Mouse (Mus musculus): ENCODE measurements around the gene Cox10. TPM values are rescaled to one million over a fixed set of nuclear protein-coding genes. Genes with fewer than 3 reads are reported as not detected.
A peak's percentile ranks its signal among the peaks of the same experiment; 100 is the strongest.
"Not testable (repeated sequence)": the region's sequence is repeated elsewhere in the genome, so short reads cannot be mapped to it uniquely, and the experiment has no call there.

Gene Cox10
- total RNA-seq (2017), result 7.0 to 21.0 TPM (median 18.6 TPM) in 3 replicates

DNA sequence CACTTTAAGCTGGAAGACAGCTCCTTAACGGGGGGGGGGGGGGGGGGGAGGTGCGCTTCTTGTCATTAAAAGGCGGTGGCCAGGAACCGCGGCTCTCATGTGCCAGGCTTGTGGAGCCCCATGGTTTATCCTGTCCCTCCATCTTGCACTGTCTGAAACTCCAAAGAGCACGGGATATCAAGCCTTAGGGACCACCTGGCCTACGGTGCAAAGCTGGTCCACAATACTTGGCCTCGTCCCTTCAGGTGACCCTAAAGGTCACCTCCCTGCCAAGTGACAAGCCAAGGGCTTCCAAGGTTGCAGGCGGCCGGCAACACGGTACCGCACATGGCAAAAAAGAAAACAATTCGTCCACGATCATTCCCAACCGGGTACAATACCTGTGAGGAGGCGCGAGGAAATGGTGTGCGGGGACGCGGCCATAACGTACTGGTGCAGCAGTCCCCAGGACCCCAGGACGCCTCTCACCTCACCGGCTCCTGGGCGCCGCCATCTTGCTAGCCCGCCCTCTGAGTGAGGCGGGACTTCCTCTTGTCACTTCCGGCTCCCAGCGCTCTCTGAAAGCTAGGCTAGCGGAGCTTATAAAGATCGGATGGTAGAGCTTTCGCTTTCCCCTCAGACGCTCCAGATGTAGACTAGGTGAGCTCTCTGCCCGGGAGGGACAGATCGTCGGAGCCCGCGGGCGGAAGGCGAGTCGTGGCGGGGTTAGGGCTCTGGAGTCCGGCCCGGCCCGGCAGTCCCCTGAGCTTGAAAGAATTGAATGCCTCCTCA is at the start of gene Cox10:
Cox10 (minus strand) TSS at position 513 of the 771 bp plus-strand sequence.
- peak; percentile 98 for ATAC-seq (replicated peaks; ENCODE audit: insufficient number of reproducible peaks, low FRiP score, low TSS enrichment, poor library complexity, severe bottlenecking)

DNA sequence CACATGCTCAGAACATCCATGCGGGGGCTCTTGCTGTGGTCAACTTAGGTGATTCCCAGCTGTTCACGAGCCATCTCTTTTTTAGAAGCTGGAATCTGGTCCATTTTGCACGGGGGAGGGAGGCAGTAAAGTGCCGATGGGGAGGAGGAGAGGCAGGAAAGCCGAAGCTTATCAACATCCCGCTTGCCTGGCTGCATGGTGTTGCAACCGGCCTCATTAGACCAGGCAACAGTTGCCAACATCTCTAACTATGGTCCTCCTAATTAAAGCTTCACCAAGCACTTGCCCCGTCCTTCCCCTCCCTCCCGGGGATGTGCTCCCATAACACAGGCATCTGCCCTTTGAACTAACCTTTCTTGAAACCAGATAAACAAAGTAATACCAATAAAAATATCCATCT is 48.7 kb upstream of the Cox10 start:
- no peak for ATAC-seq (replicated peaks; ENCODE audit: insufficient number of reproducible peaks, low FRiP score, low TSS enrichment, poor library complexity, severe bottlenecking)

DNA sequence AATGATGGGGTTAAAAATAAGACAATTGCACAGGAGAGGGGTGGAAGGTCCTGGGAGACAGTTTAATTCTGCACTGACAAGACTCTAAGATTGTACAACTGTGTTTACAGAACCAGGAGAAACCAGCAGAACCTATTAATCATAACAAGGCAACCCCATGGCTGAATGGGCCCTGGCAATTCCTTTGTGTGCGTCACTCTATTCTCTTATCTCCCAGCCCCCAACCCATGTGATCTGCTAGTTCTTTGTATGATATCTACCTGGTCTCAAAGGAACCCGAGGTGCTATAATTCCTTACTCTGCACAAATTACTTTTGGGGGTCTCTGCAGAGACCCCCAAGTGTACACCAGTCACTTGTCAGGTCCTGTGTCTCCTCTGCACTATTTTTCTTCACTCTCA is 46.2 kb upstream of the Cox10 start:
- no peak for ATAC-seq (replicated peaks; ENCODE audit: insufficient number of reproducible peaks, low FRiP score, low TSS enrichment, poor library complexity, severe bottlenecking)

DNA sequence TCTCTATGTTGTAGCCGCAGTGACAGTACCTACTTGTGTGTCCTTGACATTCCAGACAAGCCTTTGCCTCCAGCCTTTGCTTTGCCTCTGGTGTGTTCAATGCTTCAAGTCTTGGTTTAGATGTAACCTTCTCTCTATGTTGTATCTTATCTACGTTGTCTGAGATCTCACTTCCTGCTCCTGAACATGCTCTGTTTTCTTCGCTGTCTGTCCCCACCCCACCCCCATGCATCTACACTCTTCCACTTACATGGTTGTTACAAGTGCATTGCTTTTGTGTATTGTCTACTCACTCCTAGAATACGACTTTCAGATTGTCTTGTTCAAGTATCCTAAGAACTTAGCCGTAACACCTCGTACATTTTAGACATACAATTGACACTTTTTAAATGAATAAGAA is 43.9 kb upstream of the Cox10 start:
- ATAC-seq (replicated peaks; ENCODE audit: insufficient number of reproducible peaks, low FRiP score, low TSS enrichment, poor library complexity, severe bottlenecking), result not testable (repeated sequence)

DNA sequence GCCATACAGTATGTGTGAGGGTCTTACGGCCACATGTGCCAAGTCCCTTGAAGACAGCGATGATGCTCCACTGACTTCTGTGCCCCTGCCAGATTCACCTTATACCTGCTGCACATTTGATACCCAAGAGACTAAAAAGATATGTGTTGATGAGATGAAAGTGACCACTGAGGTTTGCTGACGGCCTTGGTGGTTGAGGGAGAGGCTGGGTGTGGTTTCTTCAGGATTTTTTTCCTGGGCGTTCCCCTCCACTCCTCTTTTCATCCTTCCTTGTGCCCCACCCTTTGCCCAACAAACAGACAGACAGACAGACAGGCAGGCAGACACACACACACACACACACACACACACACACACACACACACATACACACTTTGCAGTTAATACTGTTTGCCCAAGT is 37.4 kb upstream of the Cox10 start:
- ATAC-seq (replicated peaks; ENCODE audit: insufficient number of reproducible peaks, low FRiP score, low TSS enrichment, poor library complexity, severe bottlenecking), result no peak

DNA sequence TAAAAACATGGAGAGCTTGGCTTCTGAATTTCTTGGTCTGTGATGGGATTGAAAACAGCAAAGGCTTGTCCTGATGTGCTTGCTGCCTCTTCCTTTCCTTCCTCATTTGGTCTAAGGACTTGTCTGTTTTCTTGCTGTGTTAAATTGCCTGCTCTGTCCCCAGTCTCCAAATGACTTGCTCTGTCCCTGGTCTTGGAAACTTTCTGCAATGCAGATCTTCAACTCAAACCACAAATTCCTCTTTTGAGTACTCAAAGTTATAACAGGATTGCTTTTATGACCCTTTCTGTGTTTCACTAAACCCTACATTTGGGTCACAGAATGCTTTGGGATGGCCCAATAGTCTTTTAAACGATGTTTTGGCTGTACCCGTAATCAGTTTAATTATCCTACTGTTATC is 36.6 kb upstream of the Cox10 start:
- no peak for ATAC-seq (replicated peaks; ENCODE audit: insufficient number of reproducible peaks, low FRiP score, low TSS enrichment, poor library complexity, severe bottlenecking)

DNA sequence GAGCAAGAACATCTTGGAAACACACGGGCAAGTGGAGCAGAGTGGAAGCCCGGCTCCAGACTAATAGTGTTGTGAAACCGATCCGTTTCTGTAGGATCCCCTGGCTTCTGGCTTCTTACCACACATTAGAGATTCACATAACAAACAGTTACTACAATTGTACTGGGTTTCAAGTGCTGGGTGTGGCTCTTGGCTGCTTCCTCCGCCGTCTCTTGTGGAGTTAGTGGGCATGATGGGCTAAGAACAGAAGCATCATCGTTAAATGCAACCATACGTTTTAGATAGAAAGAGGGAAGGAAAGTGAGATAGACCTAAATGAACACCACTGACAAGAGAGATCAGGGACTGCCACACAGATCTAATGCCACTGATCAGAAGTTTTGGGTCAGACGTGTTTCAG is 35.8 kb upstream of the Cox10 start:
- no peak for ATAC-seq (replicated peaks; ENCODE audit: insufficient number of reproducible peaks, low FRiP score, low TSS enrichment, poor library complexity, severe bottlenecking)

DNA sequence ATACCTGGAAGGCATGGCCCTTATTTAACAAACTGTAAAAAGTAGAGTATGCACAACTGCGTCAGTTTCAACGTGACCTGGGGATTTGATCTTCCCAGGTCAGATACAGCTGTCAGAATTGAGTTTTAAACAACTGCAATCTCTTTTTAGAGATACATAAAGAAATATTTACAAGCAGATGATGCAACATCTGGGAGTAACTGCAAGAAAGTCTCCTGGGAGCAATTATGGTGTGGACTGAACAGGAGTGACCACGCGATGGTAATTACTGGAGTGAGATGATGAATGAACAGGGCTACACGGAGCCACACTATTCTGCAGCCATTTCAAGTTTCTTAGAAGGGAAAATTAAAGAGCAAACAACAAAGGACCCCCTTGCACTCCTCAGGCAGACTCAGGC is 20.8 kb upstream of the Cox10 start:
- no peak for ATAC-seq (replicated peaks; ENCODE audit: insufficient number of reproducible peaks, low FRiP score, low TSS enrichment, poor library complexity, severe bottlenecking)

DNA sequence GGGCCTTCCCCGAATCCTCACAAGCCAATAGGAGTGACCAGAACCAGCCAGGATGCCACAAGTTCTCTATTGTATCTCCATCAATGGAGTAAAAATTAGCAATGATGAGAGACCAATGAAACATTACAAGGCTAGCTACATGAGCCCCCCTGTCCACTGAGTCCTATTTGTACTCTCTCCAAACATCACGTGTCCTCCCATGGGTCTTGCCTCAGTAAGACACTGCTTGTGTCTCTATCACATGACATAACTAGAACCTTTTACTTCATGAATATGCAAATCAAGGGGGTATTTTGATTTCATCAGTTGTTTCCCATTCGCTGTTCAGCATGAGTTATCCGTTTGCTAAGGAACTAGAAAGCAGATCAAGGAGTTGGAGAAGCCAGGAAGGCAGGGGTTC is 13.8 kb upstream of the Cox10 start:
- ATAC-seq (replicated peaks; ENCODE audit: insufficient number of reproducible peaks, low FRiP score, low TSS enrichment, poor library complexity, severe bottlenecking), result no peak

DNA sequence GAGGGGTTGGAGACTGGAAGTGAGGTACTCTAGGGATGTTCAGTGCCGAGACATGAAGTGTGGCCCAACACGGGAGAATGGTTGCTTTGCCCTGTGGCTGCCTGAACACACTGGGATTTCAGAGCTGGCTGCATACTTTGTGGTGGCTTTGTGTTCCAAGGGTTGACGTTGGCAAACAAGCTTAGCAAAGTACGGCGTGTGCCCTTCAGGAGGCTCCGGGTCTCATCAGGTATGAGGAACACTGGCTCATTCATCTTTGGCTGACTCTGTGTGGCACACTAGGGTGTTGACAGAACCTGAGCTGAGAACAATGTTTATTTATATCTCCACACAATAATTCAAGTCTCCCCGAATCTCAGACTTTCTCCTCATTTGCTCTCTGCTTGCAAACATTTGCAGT is 11.9 kb upstream of the Cox10 start:
- ATAC-seq (replicated peaks; ENCODE audit: insufficient number of reproducible peaks, low FRiP score, low TSS enrichment, poor library complexity, severe bottlenecking), result no peak

DNA sequence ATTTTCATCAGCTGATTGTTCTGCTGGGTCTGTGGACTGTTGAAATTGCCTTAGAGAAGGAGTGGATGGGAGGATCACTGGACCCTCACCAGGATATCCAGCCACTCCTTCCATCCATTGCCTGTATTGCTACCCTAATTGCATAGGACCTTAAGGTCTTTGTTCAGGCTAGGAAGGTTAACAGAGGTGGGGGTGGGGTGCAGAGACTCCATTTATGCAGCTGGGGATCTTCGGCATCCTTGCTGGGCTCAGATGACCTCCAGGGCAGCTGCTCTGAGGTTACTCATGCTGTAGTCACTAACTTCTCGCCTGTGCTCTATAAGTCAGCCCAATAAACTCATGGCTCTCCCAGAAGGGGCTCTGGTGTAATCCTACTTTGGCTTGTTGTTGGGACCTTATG is 10.4 kb upstream of the Cox10 start:
- no peak for ATAC-seq (replicated peaks; ENCODE audit: insufficient number of reproducible peaks, low FRiP score, low TSS enrichment, poor library complexity, severe bottlenecking)

DNA sequence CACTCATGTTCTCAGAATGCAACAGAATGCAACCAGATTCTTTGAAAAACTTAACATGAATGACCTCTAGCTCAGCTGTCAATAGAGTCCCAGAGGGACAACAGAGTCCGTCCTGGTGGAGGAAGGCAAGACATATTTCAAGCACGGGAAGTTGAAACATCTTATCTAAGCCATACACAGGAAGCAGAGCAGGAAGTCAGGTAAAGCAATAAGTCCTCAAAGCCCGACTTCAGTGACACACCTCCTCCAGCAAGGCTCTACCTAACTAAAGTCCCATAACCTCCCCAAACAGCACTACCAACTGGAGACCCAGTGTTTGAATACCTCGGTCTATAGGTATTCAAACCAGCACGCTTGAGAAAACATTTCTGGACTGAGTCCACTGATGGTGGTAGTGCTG is 6.6 kb upstream of the Cox10 start:
- no peak for ATAC-seq (replicated peaks; ENCODE audit: insufficient number of reproducible peaks, low FRiP score, low TSS enrichment, poor library complexity, severe bottlenecking)

DNA sequence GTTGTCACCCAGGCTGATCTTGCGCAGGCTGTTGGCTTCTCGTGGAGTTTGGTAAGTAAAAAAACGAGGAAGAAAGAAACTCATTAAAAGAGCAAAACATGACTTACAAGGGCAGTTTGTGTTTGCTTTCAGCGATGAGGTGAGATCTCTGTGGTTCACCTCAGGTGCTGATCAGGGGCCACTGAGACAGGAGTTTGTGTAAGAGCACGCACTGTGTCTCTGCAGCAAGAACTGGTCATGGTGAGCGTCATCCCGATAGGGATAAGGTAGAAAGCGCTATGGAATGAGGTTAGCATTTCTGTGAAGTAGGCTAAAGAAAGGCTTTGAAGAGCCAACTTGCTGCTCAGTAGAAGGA is 436 bp upstream of the Cox10 start:
- no peak for ATAC-seq (replicated peaks; ENCODE audit: insufficient number of reproducible peaks, low FRiP score, low TSS enrichment, poor library complexity, severe bottlenecking)

DNA sequence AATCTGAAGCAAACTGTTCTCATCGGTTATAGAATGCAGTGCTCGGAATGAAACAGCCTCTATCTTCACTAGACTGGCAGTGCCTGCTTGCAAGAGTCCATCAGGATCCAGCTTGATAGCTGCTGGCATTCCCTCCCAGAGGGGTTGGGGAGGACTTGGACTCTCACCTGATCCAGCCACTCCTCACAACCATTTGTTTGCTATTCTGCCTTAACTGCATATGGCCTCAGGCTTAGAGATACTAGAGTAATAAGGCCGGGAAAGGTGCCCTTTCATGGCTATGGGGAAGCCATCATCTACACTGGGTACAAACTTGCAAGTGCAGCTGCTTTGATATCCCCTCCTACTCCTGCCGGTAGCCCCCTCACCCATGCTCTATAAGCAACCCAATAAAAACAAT is 3.1 kb downstream of the Cox10 start:
- no peak for ATAC-seq (replicated peaks; ENCODE audit: insufficient number of reproducible peaks, low FRiP score, low TSS enrichment, poor library complexity, severe bottlenecking)

DNA sequence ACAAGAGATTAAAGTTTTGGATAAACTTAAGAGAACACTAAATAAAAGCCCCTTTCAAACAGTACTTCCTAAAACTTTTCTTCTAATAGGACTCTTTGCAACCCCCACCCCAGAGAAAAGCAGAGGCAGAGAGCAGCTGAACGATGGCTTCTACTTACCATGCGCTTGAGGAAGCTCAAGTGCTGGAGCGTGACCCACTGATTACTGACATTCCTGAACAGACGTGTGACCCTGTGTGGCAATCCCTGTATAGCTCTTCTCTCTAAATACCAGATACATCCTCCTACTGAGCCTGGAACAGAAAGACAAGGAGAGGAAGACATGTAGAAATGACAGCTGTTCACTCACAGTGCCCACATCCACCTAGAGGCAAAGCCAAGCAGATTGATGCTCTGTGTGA is 5.9 kb downstream of the Cox10 start:
- no peak for ATAC-seq (replicated peaks; ENCODE audit: insufficient number of reproducible peaks, low FRiP score, low TSS enrichment, poor library complexity, severe bottlenecking)

DNA sequence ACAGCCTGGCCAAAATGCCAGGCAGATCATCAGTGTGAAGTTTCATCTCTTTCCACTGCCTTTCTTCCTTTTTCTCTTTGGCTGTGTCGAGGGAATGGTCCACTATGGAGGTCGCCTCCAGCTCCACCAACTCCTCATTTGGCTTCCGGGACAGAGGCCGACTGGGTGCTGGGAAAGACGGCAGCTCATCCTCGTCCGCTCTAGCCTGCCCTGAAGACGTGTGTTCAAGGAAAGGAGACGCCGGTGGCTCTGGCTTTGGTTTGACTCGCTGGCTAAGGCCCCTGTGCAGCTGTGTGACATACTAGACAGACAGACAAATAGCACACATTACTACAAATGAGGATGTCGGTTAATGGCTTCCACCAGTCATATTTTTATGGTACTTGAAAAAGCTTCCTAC is 7.7 kb downstream of the Cox10 start:
- no peak for ATAC-seq (replicated peaks; ENCODE audit: insufficient number of reproducible peaks, low FRiP score, low TSS enrichment, poor library complexity, severe bottlenecking)

DNA sequence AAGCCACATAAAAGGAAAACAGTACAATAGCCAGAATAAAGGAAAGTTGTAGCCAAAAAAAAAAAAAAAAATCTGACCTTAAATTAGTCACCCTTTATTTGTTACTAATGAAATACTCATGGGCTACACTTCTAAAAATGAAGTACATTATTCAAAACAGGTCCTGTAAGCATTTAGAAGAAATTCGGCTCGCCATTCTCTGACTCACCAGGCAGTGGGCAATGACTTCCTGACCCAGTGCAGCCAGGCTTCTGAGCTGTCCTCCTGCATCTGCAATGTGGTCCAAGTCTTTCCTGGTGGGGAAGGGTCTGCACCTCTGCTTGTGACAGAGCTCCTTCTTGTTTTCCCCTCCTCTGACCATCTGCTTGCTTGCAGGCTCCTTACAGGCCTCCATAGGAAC is 13.3 kb downstream of the Cox10 start:
- no peak for ATAC-seq (replicated peaks; ENCODE audit: insufficient number of reproducible peaks, low FRiP score, low TSS enrichment, poor library complexity, severe bottlenecking)

DNA sequence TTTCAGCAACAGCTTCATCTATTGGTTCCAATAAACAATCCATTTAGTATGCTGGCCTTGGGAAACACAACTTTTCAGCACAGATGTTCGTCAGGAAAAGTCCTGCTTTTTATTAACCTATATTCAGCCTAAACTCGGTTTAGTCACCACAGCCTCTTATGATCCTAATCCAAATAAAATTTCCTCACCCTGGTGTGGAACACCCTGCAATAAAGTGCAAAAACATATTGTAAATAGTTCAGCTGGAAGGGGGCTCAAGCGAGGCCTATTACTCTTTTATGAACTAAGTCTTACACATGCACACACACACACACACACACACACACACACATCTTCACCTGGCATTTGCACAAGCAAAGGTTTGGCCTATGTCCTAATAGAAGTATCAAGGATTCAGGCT is 16.1 kb downstream of the Cox10 start:
- ATAC-seq (replicated peaks; ENCODE audit: insufficient number of reproducible peaks, low FRiP score, low TSS enrichment, poor library complexity, severe bottlenecking), result no peak

DNA sequence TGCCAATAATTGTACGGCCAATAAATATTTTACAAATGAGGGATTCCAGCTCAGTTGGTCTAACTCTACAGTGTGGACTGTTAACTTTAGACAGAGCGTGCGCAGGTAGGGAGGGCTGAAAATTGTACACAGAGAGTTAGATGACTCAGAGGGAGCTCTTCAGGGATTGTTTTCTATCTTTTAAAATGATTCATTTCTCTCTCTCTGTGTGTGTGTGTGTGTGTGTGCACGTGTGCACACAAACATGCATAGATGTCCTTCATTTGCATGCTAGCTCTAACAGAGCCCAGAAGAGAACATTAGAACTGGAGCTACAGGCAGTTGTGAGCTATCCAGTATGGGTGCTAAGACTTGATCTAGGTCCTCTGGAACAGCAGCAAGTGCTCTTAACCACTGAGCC is 17.0 kb downstream of the Cox10 start:
- ATAC-seq (replicated peaks; ENCODE audit: insufficient number of reproducible peaks, low FRiP score, low TSS enrichment, poor library complexity, severe bottlenecking), result no peak

DNA sequence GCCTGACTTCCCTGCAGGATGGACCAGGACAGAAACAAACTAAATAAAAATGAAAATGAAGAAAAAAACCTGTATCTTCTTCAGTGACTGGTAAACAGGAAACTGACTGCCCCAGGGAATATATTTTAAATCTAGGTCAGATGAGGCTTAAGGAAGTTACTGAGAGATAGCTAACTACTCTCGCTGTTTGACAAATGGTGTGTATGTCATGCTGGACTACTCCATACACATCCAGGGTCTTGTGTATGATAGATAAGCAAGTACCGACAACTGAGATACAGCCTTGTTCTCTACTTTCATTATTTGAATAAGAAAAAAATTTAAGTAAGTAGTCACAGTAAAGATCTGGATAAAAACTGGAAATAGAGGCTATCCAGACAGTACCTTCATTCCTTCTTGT is 20.0 kb downstream of the Cox10 start:
- no peak for ATAC-seq (replicated peaks; ENCODE audit: insufficient number of reproducible peaks, low FRiP score, low TSS enrichment, poor library complexity, severe bottlenecking)

DNA sequence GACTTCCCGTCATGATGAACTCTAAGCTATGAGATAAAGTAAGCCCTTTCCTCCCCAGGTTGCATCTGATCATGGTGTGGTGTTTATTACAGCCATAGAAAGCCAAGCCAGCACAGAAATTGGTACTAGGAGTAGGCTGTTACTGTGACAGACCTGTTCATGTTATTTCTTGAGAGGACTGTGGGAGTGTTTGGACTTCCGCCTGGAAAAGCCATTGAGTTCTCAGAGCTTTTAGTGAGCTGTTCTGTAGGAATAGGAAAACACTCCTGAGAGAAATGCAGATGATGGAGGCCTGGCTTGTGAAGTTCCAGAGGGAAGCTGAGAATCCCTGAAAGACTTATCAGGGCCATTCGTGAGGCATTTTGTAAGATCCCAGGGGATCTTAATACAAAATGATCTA is 20.8 kb downstream of the Cox10 start:
- no peak for ATAC-seq (replicated peaks; ENCODE audit: insufficient number of reproducible peaks, low FRiP score, low TSS enrichment, poor library complexity, severe bottlenecking)

Data from monocyte, adult 5-6 weeks (primary cell).